Mouse (Mus musculus): ENCODE results near the gene Gabbr2.

Gabbr2 gene

DNA sequence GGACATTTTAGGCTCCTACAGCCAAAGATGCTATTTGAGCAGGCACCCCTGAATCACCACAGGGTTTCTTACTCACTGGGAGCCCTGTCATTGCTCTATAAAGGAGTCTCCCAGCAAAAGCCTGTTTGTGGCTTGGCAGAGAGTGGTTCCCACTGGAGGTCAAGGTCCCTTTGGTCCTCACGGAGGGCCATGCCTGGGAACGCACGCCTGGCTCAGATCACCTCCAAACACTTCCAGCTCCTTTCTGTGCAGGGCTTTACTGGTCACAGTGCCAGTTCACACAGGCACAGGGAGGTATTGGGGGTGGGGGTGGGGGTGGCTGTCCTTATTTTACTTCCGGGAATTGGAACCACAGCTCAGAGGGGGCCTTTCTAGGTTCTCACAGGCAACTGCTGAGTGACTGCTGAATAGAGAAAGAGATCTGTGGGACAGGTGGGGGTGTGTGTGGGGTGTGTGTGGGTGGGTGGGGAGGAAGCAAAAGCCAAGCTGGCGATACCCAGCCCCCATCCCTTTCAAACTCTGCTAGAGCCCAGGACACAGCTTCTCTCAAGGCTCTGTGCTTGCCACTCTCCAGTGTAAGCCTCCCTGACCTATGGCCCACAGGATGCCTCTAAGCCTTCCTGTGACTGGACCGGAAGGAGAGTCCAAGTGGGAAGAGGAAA, 146.6 kb downstream of the Gabbr2 start:
- in situ Hi-C loops (cut with MboI; ENCODE audit: low pct_unique_long_range_greater_than_20kb in 1 of 2, low sequenced_read_pairs in 2 of 2, unreplicated experiment in 1 of 2) = no loop called here

DNA sequence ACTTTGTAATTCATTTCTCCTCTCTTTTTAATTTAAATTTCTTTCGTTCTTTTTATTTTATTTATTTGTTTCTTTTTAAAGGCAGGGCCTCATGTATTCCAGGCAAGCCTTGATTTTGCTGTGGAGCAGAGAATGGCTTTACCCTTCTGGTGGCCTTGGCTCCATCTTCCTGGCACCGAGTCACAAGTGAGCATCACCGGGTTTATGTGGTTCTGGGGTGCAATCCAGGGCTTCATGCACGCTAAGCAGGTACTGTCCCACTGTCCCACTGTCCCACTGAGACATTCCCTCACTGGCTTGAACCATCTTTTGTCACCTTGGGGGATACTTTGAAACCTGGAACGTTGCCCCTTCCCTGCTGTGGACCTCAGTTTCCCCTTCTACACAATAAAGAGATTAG, 147.1 kb downstream of the Gabbr2 start:
- in situ Hi-C loops (cut with MboI; ENCODE audit: low pct_unique_long_range_greater_than_20kb in 1 of 2, low sequenced_read_pairs in 2 of 2, unreplicated experiment in 1 of 2) = no loop called here

DNA sequence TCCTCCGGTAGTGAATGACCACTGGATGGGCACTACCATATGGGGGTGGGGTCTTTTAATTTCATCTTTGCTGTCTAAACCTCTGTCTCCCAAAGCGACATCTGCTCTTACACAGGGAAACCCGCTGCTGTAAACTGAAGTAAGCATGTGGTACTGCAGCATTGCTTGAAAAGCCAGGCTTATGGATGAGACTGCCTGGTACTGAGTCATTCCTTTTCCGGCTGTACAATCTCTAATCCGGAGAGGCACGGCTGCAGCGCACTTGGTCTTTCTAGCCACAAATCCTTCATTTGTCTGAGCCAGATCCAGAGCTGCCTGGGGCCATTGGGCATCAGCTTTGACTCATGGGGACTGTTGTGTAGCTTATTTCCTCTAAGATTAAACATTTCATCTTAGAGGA, 149.1 kb downstream of the Gabbr2 start:
- in situ Hi-C loops (cut with MboI; ENCODE audit: low pct_unique_long_range_greater_than_20kb in 1 of 2, low sequenced_read_pairs in 2 of 2, unreplicated experiment in 1 of 2) = no loop called here

DNA sequence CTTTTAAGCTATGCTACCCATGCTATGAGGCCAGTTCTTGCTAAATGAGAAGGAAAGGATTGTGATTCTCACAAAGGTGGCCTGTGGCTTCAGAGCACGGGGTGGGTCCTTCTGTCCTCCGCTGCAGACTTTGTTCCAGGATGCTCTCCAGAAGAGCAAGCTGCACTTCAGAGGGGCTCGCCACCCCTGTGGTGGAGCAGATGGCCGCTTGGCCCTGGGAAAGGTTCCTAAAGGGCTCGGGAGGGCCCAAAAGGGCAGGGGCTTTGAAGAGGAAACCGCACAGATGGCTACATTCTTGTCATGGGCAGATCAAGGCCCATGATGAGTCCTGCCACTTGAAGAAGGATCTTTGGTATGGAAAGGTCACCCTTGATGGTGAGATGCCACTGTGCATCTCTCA, 151.5 kb downstream of the Gabbr2 start:
- in situ Hi-C loops (cut with MboI; ENCODE audit: low pct_unique_long_range_greater_than_20kb in 1 of 2, low sequenced_read_pairs in 2 of 2, unreplicated experiment in 1 of 2) = no loop called here

DNA sequence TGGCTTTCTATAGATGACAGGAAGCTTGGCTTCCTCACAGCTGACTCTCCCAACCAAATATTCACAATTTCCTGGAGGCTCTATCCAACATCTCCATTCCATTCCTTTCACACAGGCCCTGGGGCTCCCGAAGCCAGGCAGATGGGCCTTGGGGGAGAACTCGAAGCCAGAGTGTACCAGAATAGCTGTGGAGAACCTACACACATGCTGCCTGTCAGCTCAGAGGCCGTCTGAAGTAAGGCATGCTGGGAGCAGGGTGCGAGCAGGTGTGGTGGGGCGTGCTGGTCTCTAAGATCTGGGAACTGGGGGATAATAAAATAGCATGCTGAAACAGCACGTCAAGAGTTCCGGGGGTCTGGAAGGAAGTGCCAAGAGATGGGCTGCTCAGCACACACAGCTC, 154.3 kb downstream of the Gabbr2 start:
- in situ Hi-C loops (cut with MboI; ENCODE audit: low pct_unique_long_range_greater_than_20kb in 1 of 2, low sequenced_read_pairs in 2 of 2, unreplicated experiment in 1 of 2) = no loop called here

DNA sequence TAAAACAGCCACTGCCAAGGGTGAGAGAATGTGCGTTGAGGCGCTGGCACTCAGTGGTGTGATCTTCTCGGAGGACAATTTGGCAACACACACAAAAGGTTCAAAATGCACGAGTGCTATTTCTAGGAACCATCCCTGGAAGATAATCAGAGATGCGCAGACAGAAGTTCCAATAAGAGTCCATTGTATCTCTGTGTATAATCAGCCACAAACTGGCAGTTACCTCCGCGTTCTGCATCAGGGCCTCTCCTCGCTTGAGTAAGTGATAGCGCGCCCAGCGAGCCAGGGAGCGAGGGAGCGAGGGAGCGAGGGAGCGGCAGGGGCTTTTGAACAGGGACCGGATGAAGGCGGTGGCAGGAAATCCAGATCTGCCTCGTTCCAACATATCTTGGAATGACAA, 155.6 kb downstream of the Gabbr2 start:
- in situ Hi-C loops (cut with MboI; ENCODE audit: low pct_unique_long_range_greater_than_20kb in 1 of 2, low sequenced_read_pairs in 2 of 2, unreplicated experiment in 1 of 2) = no loop called here

DNA sequence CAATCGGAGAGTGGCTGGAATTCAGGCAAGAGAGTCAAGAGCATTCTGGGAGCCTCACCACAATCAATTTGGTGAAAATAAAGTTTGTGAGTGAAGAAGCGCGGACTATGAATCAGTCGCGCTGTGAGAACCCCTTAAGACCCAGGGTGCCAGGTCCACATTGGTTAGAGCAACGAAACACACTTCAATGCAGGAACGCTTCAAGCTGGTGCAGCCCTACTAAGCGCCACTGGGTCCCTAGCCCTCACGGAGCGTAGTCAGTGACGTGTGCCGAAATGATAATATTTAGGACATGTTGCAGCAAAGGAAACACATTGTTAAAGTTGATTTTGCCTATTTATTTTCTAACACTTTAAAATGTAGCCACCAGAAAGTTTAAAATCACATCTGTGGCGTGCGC, 156.6 kb downstream of the Gabbr2 start:
- in situ Hi-C loops (cut with MboI; ENCODE audit: low pct_unique_long_range_greater_than_20kb in 1 of 2, low sequenced_read_pairs in 2 of 2, unreplicated experiment in 1 of 2) = no loop called here

DNA sequence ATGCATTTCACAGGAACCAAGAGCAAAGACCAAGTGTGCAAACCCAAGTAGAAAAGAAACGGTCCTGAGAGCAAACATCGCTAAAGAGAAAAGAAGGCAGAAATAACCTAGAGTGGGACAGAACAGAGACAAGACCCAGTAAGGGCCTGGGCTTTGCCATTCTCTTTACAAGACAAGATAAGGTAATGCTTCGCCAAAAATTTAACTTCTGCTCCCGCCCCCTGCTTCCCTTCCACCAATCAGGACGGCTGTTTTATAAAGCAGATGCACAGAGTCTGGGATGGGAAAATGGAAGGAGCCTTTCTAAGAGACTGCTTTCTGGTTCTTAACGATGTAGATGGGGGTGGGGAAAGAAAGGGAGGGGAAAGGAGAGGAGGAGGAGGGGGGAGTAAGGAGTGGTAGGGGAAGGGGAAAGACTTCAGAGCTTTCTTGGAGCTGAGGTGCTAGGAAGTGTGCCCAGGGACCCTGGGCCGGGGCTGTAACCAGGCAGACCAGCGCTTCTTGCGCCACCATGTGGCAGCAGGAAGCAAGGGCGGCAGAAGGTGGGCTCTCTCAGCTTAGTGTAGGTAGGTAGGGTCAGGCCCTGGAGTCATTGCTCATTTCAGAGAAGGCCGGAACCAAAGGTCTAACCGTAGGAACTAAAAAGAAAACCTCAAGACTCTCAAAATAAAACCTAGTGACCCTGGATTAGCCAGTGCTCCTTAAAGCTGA, 158.7 kb downstream of the Gabbr2 start:
- in situ Hi-C loops (cut with MboI; ENCODE audit: low pct_unique_long_range_greater_than_20kb in 1 of 2, low sequenced_read_pairs in 2 of 2, unreplicated experiment in 1 of 2) = no loop called here

DNA sequence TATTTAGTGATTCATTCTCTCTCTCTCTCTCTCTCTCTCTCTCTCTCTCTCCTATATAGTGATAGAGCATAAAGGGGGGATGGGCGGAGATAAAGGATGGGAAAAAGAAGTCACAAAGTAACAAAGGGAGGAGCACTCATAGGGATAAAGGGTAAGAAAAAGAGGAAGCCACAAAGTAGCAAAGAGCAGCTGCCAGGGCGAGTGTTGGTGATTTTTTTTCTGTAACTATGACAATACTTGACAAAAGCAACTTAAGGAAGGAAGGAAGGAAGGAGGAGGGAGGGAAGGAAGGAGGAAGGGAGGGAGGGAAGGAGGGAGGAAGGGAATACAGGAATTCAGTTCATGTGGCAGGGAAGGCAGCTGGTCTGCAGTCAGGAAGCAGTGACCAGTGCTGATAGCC, 162.0 kb downstream of the Gabbr2 start:
- in situ Hi-C loops (cut with MboI; ENCODE audit: low pct_unique_long_range_greater_than_20kb in 1 of 2, low sequenced_read_pairs in 2 of 2, unreplicated experiment in 1 of 2) = no loop called here

DNA sequence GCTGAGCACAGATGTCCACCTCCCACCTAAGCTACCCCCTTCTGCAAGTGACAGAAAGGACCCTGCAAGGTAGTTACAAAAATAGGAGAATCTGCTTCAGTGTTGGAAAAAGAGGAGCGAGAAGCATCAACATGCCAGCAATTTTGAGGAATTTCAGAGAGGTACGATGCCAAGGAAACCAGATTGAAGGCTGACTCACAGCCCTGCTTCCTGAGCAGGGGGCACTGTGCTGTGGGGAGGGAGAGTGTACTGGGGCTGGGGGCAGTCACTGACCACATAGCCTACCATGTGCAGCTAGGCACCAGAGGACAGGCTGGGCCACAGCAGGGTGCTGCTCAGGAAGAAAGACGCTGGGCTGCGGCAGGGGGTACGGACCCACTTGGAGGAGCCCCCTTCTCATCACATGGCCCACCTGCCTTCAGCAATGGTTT, 163.5 kb downstream of the Gabbr2 start:
- in situ Hi-C loops (cut with MboI; ENCODE audit: low pct_unique_long_range_greater_than_20kb in 1 of 2, low sequenced_read_pairs in 2 of 2, unreplicated experiment in 1 of 2) = no loop called here

DNA sequence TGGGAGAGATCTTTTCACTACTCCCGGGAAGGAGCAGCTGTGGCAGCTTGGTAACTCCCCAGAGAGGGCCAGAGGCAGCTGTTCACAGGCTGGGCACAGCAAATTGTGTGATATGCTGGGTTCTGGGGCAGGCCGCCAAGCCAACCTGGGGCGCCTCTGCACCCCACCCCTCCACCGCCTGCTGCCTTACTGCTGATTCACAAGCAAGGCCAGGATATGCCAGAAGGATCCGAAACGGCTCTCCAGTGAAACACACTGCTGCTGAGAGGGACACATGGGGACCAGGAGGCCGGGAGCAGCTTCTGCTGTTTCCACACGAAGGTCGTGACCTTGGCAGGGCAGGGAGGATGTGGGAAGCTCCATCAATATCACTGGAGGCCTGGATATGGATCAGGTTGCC, 164.2 kb downstream of the Gabbr2 start:
- in situ Hi-C loops (cut with MboI; ENCODE audit: low pct_unique_long_range_greater_than_20kb in 1 of 2, low sequenced_read_pairs in 2 of 2, unreplicated experiment in 1 of 2) = no loop called here

DNA sequence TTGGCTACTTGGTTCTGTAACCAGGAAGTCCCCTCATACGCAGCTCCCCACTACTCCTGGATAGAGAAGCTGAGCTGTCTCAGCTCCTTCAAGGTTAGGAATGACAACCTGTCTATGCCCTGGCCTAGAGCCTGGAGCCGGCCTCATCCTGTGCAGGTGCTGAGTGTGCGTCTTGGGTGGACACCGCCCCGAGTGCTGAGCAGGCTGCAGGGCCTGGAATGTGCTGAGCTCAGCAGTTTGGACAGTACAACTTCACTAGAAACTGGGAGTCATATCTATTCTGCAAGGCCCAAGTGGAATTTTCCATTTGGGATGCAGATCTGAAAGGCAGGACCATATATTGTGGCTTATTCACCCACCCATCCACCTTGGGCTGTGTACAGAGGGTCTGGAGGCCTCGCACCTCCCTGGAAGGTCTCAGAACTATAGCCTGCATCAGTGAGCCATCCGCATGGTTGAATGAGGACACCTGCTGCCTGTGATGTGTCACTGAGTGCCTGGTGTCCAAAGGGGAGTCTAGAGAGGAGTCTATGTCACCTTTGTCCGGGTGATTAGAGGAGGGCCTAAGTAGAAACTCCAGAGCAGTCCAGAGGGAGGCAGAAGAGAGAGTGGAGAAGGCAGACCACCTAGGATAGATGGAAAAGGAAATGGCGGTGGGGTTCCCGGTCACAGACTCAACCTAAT, 165.7 kb downstream of the Gabbr2 start:
- in situ Hi-C loops (cut with MboI; ENCODE audit: low pct_unique_long_range_greater_than_20kb in 1 of 2, low sequenced_read_pairs in 2 of 2, unreplicated experiment in 1 of 2) = no loop called here

DNA sequence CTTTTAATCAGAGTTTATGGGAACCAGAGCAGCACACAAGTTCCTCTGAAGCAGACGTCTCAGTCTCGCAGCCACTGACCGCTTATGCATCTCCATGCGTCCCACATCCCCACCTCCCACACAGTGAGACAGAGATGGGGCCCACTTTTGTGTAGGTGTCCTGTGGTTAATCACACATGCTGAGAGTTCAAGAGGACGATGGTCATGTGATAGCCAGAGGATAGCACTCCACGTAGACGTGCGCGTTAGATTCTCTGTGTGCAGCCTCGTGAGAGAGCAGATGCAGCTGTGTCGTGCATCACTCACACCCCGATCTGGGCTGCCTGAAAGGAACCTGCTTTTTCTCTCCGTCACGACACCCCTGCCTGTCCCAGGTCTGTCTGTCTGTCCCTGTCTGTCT, 167.9 kb downstream of the Gabbr2 start:
- in situ Hi-C loops (cut with MboI; ENCODE audit: low pct_unique_long_range_greater_than_20kb in 1 of 2, low sequenced_read_pairs in 2 of 2, unreplicated experiment in 1 of 2) = no loop called here

DNA sequence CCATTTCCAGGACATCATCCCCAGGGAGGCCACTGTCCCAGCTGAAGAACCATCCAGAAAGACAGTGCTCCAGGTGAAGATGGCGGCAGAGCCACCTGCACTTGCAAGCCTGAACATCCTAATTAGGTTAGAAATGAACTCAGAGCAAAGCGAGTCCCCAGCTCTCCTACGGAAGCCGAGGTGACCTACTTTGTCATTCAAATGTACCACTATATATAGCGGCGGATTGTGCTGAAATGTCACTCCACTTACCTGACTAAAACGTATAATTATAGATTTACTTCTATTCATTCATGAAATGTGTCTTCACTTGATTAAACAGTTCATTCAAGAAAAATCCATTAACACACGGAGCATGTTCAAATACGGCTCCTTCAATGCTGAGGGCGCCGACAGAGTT, 170.0 kb downstream of the Gabbr2 start:
- in situ Hi-C loops (cut with MboI; ENCODE audit: low pct_unique_long_range_greater_than_20kb in 1 of 2, low sequenced_read_pairs in 2 of 2, unreplicated experiment in 1 of 2) = no loop called here

DNA sequence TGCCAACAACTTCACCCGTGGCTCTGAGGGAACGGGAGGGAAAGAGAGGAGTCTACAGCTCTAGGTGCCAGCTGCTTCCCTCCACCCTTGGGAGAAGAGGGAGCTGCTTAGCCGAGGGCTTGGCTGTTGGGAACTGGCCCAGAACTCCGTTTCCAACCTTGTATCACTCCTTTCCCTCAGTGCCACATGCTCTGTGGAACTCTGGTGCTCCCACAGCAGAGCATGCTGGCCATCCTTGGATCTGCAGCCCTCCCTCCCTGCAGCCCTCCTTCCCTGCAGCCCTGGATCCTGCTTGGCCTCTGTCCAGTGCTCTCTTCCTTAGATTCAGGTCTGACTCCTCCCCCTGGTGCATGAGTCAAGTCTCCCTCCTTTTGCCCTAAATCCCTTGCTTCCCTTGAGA, 176.7 kb downstream of the Gabbr2 start:
- in situ Hi-C loops (cut with MboI; ENCODE audit: low pct_unique_long_range_greater_than_20kb in 1 of 2, low sequenced_read_pairs in 2 of 2, unreplicated experiment in 1 of 2) = no loop called here

DNA sequence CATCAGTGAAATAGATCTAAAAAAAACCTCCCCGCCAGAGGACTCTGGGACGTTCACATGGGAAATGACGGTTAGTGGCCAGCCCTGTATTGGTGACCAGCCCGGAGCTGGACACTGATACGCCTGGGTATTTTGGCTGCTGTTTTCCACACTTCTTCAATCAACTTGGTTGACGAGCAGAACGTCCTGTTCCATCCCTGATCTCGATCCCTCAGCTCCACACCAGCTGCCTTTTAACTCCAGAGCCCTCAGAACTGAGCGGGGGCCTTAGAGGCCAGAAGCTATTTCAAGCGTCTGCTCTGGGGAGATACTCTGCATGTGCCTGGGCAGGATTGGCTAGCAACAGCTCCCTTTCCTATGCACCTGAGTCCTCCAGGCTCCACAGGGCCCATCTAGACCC, 177.4 kb downstream of the Gabbr2 start:
- in situ Hi-C loops (cut with MboI; ENCODE audit: low pct_unique_long_range_greater_than_20kb in 1 of 2, low sequenced_read_pairs in 2 of 2, unreplicated experiment in 1 of 2) = no loop called here

DNA sequence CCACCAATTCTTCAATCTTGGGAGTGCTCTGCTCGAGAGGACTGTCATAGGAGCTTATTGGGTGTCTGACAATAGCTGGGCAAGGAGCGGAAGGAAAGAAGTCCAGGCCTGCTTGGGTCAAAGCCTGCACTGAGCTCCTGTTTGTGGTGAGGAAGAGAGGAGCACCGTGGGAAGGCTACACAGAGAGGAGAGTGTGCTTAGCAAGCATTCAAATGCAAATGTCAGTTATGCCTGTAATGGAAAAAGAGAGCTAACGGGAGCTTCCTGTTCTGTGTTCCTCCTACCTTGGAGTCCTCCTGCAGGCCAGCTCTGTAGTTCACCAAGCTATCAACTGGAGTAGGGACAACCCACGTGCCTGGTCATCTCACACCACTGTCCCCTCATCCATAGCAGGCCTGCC, 180.5 kb downstream of the Gabbr2 start:
- in situ Hi-C loops (cut with MboI; ENCODE audit: low pct_unique_long_range_greater_than_20kb in 1 of 2, low sequenced_read_pairs in 2 of 2, unreplicated experiment in 1 of 2) = no loop called here

DNA sequence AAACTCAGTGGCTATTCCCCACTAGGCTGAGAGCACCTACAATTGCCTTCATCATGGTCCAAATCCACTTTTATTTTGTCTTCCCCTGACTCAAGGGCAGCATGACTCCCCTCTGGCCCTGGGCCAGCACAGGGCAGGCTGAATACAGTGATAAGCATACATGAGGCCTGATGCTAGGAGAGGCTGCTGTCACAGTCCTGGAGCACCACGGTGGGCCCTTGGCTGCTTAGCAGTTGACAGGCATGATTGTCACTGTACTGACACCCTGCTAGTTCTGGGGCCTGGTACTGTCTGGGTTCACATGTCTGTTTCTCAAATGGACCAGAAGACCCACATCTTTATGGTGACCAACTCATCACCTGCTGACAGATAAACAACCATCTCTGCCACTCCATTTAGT, 184.8 kb downstream of the Gabbr2 start:
- in situ Hi-C loops (cut with MboI; ENCODE audit: low pct_unique_long_range_greater_than_20kb in 1 of 2, low sequenced_read_pairs in 2 of 2, unreplicated experiment in 1 of 2) = no loop called here

DNA sequence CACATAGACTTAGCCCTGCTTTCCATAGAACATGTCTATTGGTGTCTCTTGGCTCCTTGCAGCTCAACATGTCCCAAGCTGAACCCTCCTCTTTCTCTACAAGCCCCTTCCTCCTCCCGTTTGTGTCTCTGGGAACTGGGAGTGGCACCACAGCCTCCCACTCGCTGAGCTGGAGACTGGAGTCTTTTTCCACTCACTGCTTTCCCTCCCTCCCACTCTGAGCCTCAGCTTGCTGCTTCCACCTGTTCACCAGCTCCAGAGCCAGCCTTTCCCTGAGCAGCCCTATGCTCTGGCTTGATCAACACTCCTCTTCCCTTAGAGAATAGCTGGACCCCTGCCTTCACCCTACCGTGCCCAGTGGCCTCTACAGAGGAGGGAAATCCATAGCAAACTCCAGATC, 185.8 kb downstream of the Gabbr2 start:
- in situ Hi-C loops (cut with MboI; ENCODE audit: low pct_unique_long_range_greater_than_20kb in 1 of 2, low sequenced_read_pairs in 2 of 2, unreplicated experiment in 1 of 2) = no loop called here

DNA sequence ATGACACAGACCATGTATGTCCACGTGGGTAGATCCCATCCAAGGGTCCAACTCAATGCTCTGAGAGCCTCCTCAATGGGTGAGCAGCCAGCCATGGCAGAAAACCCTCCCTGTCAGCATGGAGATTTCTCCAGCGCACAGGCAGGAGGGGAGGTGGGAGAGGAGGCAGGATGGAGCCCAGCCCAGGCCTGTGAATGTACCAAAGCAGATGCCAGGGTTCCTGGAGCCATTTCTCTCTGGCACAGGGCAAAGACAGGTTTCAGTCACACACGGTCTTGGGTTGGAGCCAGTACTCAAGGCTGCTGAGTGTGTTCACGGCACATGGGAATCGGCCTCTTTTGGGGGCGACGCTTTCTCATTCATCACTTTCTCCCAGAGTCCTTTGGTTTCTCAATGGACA, 189.3 kb downstream of the Gabbr2 start:
- in situ Hi-C loops (cut with MboI; ENCODE audit: low pct_unique_long_range_greater_than_20kb in 1 of 2, low sequenced_read_pairs in 2 of 2, unreplicated experiment in 1 of 2) = no loop called here

Measured in mouse embryonic stem cell (cell line).